Mouse (Mus musculus): ENCODE results near the gene Grk3.

- TF ChIP-seq POLR2A (IDR thresholded peaks at IDR 0.05; ENCODE audit: extremely low read depth, insufficient read depth, low read length) (no peak), CTCF (IDR thresholded peaks at IDR 0.05; ENCODE audit: low read depth, low read length) (no peak)
Measured at GRCm38 (mm10) chr5:112973596-112973995, 42.0 kb downstream of the Grk3 start.

All from liver, adult 2 months (tissue).